Mouse (Mus musculus) bone marrow macrophage, adult 2 months (primary cell): ENCODE data around the gene Plxdc1.

Experiments
- CTCF ChIP-seq: IDR thresholded peaks from 2 replicates; pipeline ENCODE4 v1.5.1; 2012; ENCODE audit warnings: low read depth, mild to moderate bottlenecking, low read length, moderate library complexity
- POLR2A ChIP-seq: IDR thresholded peaks from 2 replicates; pipeline ENCODE4 v1.6.1; 2012; ENCODE audit warnings: mild to moderate bottlenecking, low read depth, low read length, borderline replicate concordance

- TF ChIP-seq CTCF = no peak
- no peak for TF ChIP-seq POLR2A
These were observed 19.4 kb upstream of the Plxdc1 start for GRCm38 (mm10) chr11:98005686-98006085.
